In the genomic region with DNA sequence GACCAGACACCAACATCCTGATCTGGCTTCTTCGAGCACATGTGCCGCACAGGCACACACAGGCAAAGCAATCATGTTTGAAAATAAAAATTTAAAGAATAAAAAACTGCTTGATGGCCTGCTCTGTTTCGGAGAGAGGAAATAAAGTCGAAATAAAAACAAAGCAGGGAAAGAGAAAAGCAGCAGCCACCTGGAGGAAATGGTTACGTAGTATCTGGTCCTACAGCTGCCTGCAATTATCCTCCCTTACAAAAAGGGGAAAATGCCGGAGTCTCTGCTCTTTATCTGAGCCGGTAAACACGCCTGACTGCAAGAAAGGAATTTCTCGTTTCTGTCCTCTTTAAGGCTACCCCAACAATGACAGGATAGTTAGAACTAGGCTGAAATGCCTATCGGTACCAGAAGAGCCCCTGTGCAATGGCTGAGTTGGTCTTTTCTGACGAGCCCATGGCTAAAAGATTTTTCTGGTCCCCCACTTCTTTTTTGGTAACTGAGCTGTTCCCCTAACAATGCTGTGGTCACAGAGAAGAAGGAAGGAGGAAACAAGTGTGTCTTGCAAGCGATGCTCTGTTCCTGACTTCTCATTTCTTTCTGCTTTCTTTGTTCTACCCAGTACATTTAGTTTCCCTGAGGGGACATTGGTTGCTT, we compare ENCODE assay signal across 10 mouse cellular contexts. TPM values are rescaled to one million over a fixed set of nuclear protein-coding genes. Genes with fewer than 3 reads are reported as not detected.
DNase-seq lines count a peak whose midpoint lies in the region; ATAC-seq lines count a peak whose summit lies in the region.
"Had no signal": no experiment of that assay in that cellular context is flagged by ENCODE, and none has a peak within 500 bp of the region (broad histone marks: within the 10 kb centered on the region; RNA-seq: fewer than 3 reads in every experiment).

No protein-coding gene starts in this region.

- H3K9ac ChIP-seq in heart, embryonic 13.5 days: no peak overlapping the region
- H3K9ac ChIP-seq: hindbrain, embryonic 13.5 days had no signal

- no peak for ATAC-seq in heart, embryonic 13.5 days (ENCODE audit: extremely low read depth, insufficient number of reproducible peaks, low FRiP score, low TSS enrichment)
- ATAC-seq in hematopoietic stem cell, adult 5-6 weeks (replicated peaks in 1 of 2; ENCODE audit: insufficient read depth in 1 of 2, low FRiP score in 2 of 2, low TSS enrichment in 1 of 2, low read depth in 1 of 2, poor library complexity in 2 of 2, severe bottlenecking in 2 of 2): peak; percentile 54 to 66

- no peaks in the 10 kb centered on the region for H3K9me3 ChIP-seq in heart, embryonic 13.5 days
- H3K9me3 ChIP-seq: hindbrain, embryonic 13.5 days had no signal

- H3K27ac ChIP-seq in heart, embryonic 13.5 days (replicated peaks): peak overlapping the region; percentile 42; the same call in 1 of the 2 replicates
- H3K27ac ChIP-seq: hindbrain, embryonic 13.5 days had no signal

- 0 out of 2 replicates have a peak overlapping the region, but pooled peaks have one; percentile 3 for H3K4me2 ChIP-seq in heart, embryonic 13.5 days
- H3K4me2 ChIP-seq: hindbrain, embryonic 13.5 days had no signal

- WGBS in heart, embryonic 13.5 days: 49% methylated on average over 12 of the region's 12 CpGs

- H3K27me3 ChIP-seq in heart, embryonic 13.5 days (replicated peaks): no peaks in the 10 kb centered on the region

- H3K4me1 ChIP-seq in heart, embryonic 13.5 days: peaks cover 28% of the 10 kb centered on the region

- no peaks in the 10 kb centered on the region for H3K36me3 ChIP-seq in heart, embryonic 13.5 days
- H3K36me3 ChIP-seq: hindbrain, embryonic 13.5 days had no signal

- no peak overlapping the region for H3K4me3 ChIP-seq in heart, embryonic 13.5 days
- H3K4me3 ChIP-seq: hindbrain, embryonic 13.5 days had no signal

- DNase-seq in heart, adult 8-10 months (ENCODE audit: low spot score): no peak
- peak; percentile 12 for DNase-seq in right cerebral cortex, postnatal 25 days
- DNase-seq in right cerebral cortex, postnatal 4 days: no peak
- peak; percentile 33 to 35 for DNase-seq in thymus, postnatal 36 days
- DNase-seq in adrenal gland, postnatal 36 days: no peak
- no peak for DNase-seq in left cerebral cortex, adult 18-20 months (ENCODE audit: low spot score in 2 of 2)
- DNase-seq: midbrain, embryonic 14.5 days had no signal

RNA-seq across cellular contexts. Expression of a gene that starts 32.7 kb away (rescaled TPM):
- polyA plus RNA-seq in heart, embryonic 13.5 days (2015; fragmentation: Nextera tagmentation; extraction: Ambion mirVana): 20.9 and 24.7 TPM in 2 replicates
- total RNA-seq in heart, adult 8-10 months (2022): 10 to 100 TPM; 13.0 to 16.0 (median 14.5) TPM
- 72.2 and 80.8 TPM in 2 replicates for total RNA-seq in hematopoietic stem cell, adult 5-6 weeks (2017)
- 10 to 100 TPM; 19.4 to 19.6 TPM for total RNA-seq in adrenal gland, postnatal 36 days (2021)
- total RNA-seq in left cerebral cortex, adult 18-20 months (2021): 10 to 100 TPM; 60.1 to 63.2 TPM

RNA-seq across cellular contexts. Expression of a gene that starts 37.2 kb away (rescaled TPM):
- polyA plus RNA-seq in heart, embryonic 13.5 days (2015; fragmentation: Nextera tagmentation; extraction: Ambion mirVana): 64.9 and 65.3 TPM in 2 replicates
- total RNA-seq in heart, adult 8-10 months (2022): 10 to 100 TPM; 57.3 to 65.7 (median 59.4) TPM
- total RNA-seq in hematopoietic stem cell, adult 5-6 weeks (2017): 159 and 189 TPM in 2 replicates
- 100 to 1,000 TPM; 103 to 122 TPM for total RNA-seq in adrenal gland, postnatal 36 days (2021)
- total RNA-seq in left cerebral cortex, adult 18-20 months (2021): 10 to 100 TPM; 50.2 to 53.9 TPM

Comparison
In these comparisons a context has a peak if more than half of its experiments do, and no peak if none do; other contexts are left out.
1. DNase-seq: peak in right cerebral cortex, postnatal 25 days (single experiment) and thymus, postnatal 36 days (2 of 2); none in heart, adult 8-10 months (single experiment), right cerebral cortex, postnatal 4 days (single experiment), adrenal gland, postnatal 36 days (0 of 2) and left cerebral cortex, adult 18-20 months (0 of 2).